Mouse (Mus musculus): ENCODE measurements around the gene Mfap1a. TPM values are rescaled to one million over a fixed set of nuclear protein-coding genes. Genes with fewer than 3 reads are reported as not detected.
"Not testable (repeated sequence)": the region's sequence is repeated elsewhere in the genome, so short reads cannot be mapped to it uniquely, and the experiment has no call there.

The Mfap1a gene
- 11.5 and 12.2 TPM in 2 replicates for polyA plus RNA-seq (2015; fragmentation: Nextera tagmentation; extraction: Ambion mirVana)

DNA sequence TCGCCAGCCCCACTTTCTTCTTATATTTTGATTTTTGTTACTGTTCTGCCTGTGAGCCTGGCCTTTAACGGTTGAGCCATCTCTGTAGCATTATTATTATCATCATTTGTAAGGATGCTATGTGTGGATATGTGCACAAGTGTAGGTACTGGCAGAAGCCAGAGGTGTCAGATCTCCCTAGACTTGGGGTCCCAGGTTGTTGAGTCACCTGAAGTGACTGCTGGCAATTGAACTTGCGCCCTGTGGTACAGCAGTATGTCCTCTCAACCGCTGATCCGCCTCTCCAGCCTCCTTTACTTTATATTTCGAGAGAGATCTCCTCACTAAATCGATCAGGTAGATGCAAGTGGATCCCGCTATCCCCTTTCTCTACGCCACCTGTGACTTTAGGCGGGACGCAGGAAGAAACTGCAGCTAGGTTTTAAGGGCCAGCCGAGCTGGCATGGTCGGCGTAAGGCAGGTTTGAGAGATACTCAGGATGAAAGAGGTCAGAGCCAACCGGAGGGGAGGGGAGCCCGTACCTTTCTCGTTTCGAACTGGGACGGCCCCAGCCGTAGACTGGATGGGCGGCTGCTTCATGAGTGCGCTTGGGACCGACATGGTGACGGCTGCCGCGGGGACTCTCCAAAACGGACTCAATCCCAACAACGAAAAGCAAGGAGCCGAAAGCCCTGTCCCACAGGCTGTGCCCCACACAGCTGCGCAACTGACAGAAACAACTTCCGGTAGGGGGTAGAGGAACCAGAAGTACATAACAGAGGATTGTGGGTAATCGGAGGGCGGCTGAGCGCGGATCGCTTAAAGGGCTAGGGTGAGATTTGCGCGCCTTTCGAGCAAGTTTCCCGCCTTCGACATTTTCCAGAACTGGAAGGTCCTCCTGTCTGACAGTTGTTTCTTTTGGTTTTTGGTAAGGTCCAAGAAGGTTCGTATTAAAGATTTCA lies at the start of gene Mfap1a, which contains the start of gene Wdr76:
Gene Mfap1a (minus strand): TSS at position 724 of the 941 bp plus-strand sequence.
Gene Wdr76 (plus strand): TSS at position 782 of the 941 bp plus-strand sequence.
- TF ChIP-seq CTCF (IDR thresholded peaks at IDR 0.05; ENCODE audit: low read depth), result peak; percentile 46; the same call in 1 of the 2 replicates
- Histone ChIP-seq H3K27ac (replicated peaks) (peak within 1 kb of the TSS; percentile 72; the same call in 1 of the 2 replicates), H3K4me3 (ENCODE audit: low read depth, low read length) (peak within 1 kb of the TSS; percentile 48), H3K9ac (ENCODE audit: low read length) (peak within 1 kb of the TSS; percentile 63), H3K4me2 (replicated peaks; ENCODE audit: low read depth) (peak within 1 kb of the TSS; percentile 59)
- not testable (repeated sequence) for H3K27me3 ChIP-seq (ENCODE audit: control insufficient read depth, insufficient read depth, low read length); H3K4me1 ChIP-seq (replicated peaks; ENCODE audit: control insufficient read depth, insufficient read depth); H3K9me3 ChIP-seq (ENCODE audit: control insufficient read depth, low read length); H3K36me3 ChIP-seq (ENCODE audit: control insufficient read depth, insufficient read depth, low read length)
- ATAC-seq (ENCODE audit: low FRiP score, low TSS enrichment) (peak; percentile 91), DNase-seq (ENCODE audit: low spot score) (peak; percentile 87)
- whole genome bisulfite sequencing, result under 1% methylated on average over 38 of the region's 42 CpGs

DNA sequence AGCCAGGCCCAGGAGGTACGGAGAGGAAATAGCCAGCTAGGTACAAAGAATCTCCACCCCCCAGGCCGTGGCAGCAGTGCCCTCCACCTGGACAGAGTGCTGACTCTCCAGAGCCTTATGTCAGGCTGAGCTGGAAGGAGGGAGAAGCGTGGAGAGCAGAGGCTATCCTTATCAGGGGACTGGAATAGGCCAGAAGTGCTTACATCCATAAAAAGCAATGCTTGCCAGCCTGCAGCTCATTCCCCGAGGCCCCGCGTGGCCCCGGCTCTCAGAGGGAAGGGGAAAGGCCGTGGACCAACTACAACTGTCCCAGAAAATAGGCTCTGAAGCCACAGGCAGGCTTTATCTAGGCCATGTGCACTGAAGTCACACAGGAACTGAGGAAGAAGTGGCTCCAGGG lies 44.8 kb upstream of the Mfap1a start:
- TF ChIP-seq EP300 (optimal IDR thresholded peaks at IDR 0.05), result no peak
- TF ChIP-seq CTCF (IDR thresholded peaks at IDR 0.05; ENCODE audit: low read depth), result no peak
- no peak for ATAC-seq (ENCODE audit: low FRiP score, low TSS enrichment)
- Histone ChIP-seq H3K27ac (replicated peaks) (no peak overlapping the region), H3K36me3 (ENCODE audit: control insufficient read depth, insufficient read depth, low read length) (no peaks in the 10 kb centered on the region), H3K4me2 (replicated peaks; ENCODE audit: low read depth) (no peak overlapping the region), H3K4me3 (ENCODE audit: low read depth, low read length) (no peak overlapping the region), H3K9ac (ENCODE audit: low read length) (no peak overlapping the region), H3K9me3 (ENCODE audit: control insufficient read depth, low read length) (no peaks in the 10 kb centered on the region), H3K4me1 (replicated peaks; ENCODE audit: control insufficient read depth, insufficient read depth) (no peaks in the 10 kb centered on the region), H3K27me3 (ENCODE audit: control insufficient read depth, insufficient read depth, low read length) (no peaks in the 10 kb centered on the region)
- WGBS, result 83% methylated on average over 8 of the region's 8 CpGs
- no peak for DNase-seq (ENCODE audit: low spot score)

DNA sequence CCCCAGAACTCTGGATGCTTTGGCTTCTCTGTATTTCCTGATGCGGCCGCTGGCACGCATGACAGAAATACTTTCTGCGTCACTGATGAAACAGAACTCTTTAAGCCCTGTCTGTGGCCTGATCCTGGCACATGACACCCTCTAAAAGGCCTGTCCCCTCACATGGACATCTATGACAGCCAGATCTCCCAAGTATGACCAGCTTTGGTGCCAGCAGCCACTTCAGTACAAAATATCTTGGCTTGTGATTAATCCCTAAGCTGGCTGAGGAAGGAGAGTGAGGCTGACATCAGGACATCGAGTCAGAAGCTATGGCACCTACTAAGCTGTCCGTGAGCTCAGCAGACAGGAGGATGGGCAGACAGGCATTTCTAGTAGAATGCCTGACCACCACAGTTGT lies 43.2 kb upstream of the Mfap1a start:
- ATAC-seq (ENCODE audit: low FRiP score, low TSS enrichment), result no peak
- DNase-seq (ENCODE audit: low spot score), result no peak
- TF ChIP-seq CTCF (IDR thresholded peaks at IDR 0.05; ENCODE audit: low read depth), result no peak
- TF ChIP-seq EP300 (optimal IDR thresholded peaks at IDR 0.05), result no peak

DNA sequence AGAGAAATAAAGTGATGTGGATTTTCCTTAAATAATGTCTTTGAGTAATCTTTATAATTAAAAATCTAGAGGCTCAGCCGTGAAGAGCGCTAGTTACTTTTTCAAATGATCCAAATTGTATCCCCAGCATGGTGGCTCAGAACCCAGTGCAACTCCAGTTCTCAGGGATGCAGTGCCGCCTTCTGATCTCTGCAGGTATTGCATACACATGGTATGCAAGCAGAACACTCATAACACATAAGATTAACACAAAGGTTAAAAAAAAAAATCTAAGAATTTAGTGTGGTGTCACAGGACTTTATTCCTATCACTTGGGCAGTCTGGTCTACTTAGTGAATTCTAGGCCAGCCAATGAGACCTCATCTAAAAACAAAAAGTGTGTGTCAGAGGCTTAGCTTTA lies 38.4 kb upstream of the Mfap1a start:
- H3K27me3 ChIP-seq (ENCODE audit: control insufficient read depth, insufficient read depth, low read length), result no peaks in the 10 kb centered on the region
- no peak overlapping the region for H3K4me2 ChIP-seq (replicated peaks; ENCODE audit: low read depth)
- no peaks in the 10 kb centered on the region for H3K9me3 ChIP-seq (ENCODE audit: control insufficient read depth, low read length)
- WGBS, result 85% methylated on average over 3 of the region's 3 CpGs
- no peak overlapping the region for H3K9ac ChIP-seq (ENCODE audit: low read length)
- DNase-seq (ENCODE audit: low spot score) (no peak), ATAC-seq (ENCODE audit: low FRiP score, low TSS enrichment) (no peak)
- H3K4me3 ChIP-seq (ENCODE audit: low read depth, low read length), result no peak overlapping the region
- TF ChIP-seq EP300 (optimal IDR thresholded peaks at IDR 0.05), result no peak
- peak; percentile 51 for TF ChIP-seq CTCF (IDR thresholded peaks at IDR 0.05; ENCODE audit: low read depth)
- H3K27ac ChIP-seq (replicated peaks), result no peak overlapping the region
- peaks cover 3% of the 10 kb centered on the region; the same call in 1 of the 2 replicates for H3K36me3 ChIP-seq (ENCODE audit: control insufficient read depth, insufficient read depth, low read length)
- no peaks in the 10 kb centered on the region for H3K4me1 ChIP-seq (replicated peaks; ENCODE audit: control insufficient read depth, insufficient read depth)

More for the DNA sequence above, 43.2 kb upstream of the Mfap1a start:
- H3K4me2 ChIP-seq (replicated peaks; ENCODE audit: low read depth), result no peak overlapping the region
- no peak overlapping the region for H3K9ac ChIP-seq (ENCODE audit: low read length)
- no peaks in the 10 kb centered on the region for H3K36me3 ChIP-seq (ENCODE audit: control insufficient read depth, insufficient read depth, low read length)
- no peak overlapping the region for H3K4me3 ChIP-seq (ENCODE audit: low read depth, low read length)
- 96% methylated on average over 6 of the region's 6 CpGs for WGBS
- H3K27ac ChIP-seq (replicated peaks), result no peak overlapping the region
- no peaks in the 10 kb centered on the region for H3K4me1 ChIP-seq (replicated peaks; ENCODE audit: control insufficient read depth, insufficient read depth)
- H3K27me3 ChIP-seq (ENCODE audit: control insufficient read depth, insufficient read depth, low read length), result no peaks in the 10 kb centered on the region
- no peaks in the 10 kb centered on the region for H3K9me3 ChIP-seq (ENCODE audit: control insufficient read depth, low read length)

DNA sequence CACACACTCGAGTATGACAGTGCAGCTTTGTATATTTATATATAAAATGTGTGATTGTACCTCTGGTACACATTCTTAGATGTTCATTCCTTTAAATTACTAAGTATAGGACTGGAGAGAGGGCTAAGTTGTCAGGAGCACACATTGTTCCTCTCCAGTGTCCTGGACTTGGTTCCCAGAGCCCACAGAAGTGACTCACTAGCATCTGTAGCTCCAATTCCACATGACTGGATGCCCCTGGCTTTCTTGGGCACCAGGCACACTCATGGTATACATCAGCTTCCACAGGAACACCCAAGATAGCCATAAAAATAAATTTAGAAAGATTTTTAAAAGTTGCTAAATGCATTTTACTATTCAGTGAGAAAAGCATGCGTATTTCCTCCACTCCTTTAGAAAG lies 18.6 kb upstream of the Mfap1a start:
- H3K27ac ChIP-seq (replicated peaks), result no peak overlapping the region
- H3K9me3 ChIP-seq (ENCODE audit: control insufficient read depth, low read length), result no peaks in the 10 kb centered on the region
- WGBS, result 92% methylated on average over 2 of the region's 2 CpGs
- ATAC-seq (ENCODE audit: low FRiP score, low TSS enrichment), result no peak
- H3K9ac ChIP-seq (ENCODE audit: low read length), result no peak overlapping the region
- TF ChIP-seq CTCF (IDR thresholded peaks at IDR 0.05; ENCODE audit: low read depth) (no peak), EP300 (optimal IDR thresholded peaks at IDR 0.05) (no peak)
- no peaks in the 10 kb centered on the region for H3K36me3 ChIP-seq (ENCODE audit: control insufficient read depth, insufficient read depth, low read length)
- H3K4me2 ChIP-seq (replicated peaks; ENCODE audit: low read depth), result no peak overlapping the region
- H3K4me3 ChIP-seq (ENCODE audit: low read depth, low read length), result no peak overlapping the region
- no peak for DNase-seq (ENCODE audit: low spot score)
- H3K27me3 ChIP-seq (ENCODE audit: control insufficient read depth, insufficient read depth, low read length), result no peaks in the 10 kb centered on the region
- no peaks in the 10 kb centered on the region for H3K4me1 ChIP-seq (replicated peaks; ENCODE audit: control insufficient read depth, insufficient read depth)

DNA sequence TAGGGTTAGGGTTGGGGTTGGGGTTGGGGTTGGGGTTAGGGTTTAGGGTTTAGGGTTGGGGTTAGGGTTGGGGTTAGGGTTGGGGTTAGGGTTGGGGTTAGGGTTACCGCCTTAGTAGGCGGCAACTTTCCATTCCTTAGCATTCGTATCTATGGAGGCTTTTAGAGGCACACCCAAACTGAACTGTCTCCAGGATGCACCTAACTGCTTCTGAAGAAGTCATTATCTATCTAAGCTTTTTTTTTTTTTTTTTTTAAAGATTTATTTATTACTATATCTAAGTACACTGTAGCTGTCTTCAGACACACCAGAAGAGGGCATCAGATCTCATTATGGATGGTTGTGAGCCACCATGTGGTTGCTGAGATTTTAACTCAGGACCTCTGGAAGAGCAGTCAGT lies 16.4 kb upstream of the Mfap1a start:
- DNase-seq (ENCODE audit: low spot score); ATAC-seq (ENCODE audit: low FRiP score, low TSS enrichment); H3K36me3 ChIP-seq (ENCODE audit: control insufficient read depth, insufficient read depth, low read length); H3K27ac ChIP-seq (replicated peaks); H3K9ac ChIP-seq (ENCODE audit: low read length); H3K27me3 ChIP-seq (ENCODE audit: control insufficient read depth, insufficient read depth, low read length); H3K4me2 ChIP-seq (replicated peaks; ENCODE audit: low read depth); H3K4me3 ChIP-seq (ENCODE audit: low read depth, low read length); H3K9me3 ChIP-seq (ENCODE audit: control insufficient read depth, low read length); H3K4me1 ChIP-seq (replicated peaks; ENCODE audit: control insufficient read depth, insufficient read depth): not testable (repeated sequence)
- WGBS, result 98% methylated on average over 3 of the region's 3 CpGs
